Mouse (Mus musculus): ENCODE measurements around the gene Blmh. TPM values are rescaled to one million over a fixed set of nuclear protein-coding genes. Genes with fewer than 3 reads are reported as not detected.

The Blmh gene
- polyA plus RNA-seq, 1 experiment from 2014 or later, result 97.0 TPM

GRCm38 (mm10) chr11:77000741-77001140 is 76.1 kb downstream of the Blmh start:
- ATAC-seq (ENCODE audit: extremely low read depth, insufficient number of reproducible peaks, low FRiP score, low TSS enrichment), result no peak
- peaks cover 70% of the 10 kb centered on the region for H3K27me3 ChIP-seq (replicated peaks)
- no peaks in the 10 kb centered on the region for H3K36me3 ChIP-seq
- H3K9ac ChIP-seq, result no peak overlapping the region
- H3K4me2 ChIP-seq, result no peak overlapping the region
- peaks cover 21% of the 10 kb centered on the region for H3K4me1 ChIP-seq
- H3K9me3 ChIP-seq, result no peaks in the 10 kb centered on the region
- H3K4me3 ChIP-seq, result no peak overlapping the region
- no peak overlapping the region for H3K27ac ChIP-seq (replicated peaks)
- WGBS, result 56% methylated on average over 5 of the region's 5 CpGs

DNA sequence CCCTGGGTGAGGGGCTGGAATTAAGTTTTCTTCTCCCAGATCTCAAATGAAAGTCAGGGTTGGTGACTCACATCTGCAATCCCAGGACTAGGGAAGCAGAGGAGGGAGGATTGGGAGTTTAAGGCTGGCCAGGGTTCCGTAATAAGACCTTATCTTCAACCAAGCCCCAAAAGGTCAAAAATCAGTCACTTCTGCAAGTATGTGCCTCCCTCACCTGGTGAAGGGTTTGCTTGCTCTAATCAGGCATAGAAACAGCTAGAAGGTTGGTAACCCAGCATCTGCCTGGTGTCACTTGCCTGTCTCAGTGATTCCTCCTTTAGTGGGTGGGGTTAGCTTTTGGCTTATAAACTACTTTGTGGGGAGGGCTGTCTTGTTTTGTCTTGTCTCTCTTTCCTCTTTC is 77.8 kb downstream of the Blmh start:
- Histone ChIP-seq H3K9me3 (no peaks in the 10 kb centered on the region), H3K27ac (replicated peaks) (no peak overlapping the region), H3K27me3 (replicated peaks) (peaks cover 55% of the 10 kb centered on the region), H3K36me3 (no peaks in the 10 kb centered on the region), H3K9ac (no peak overlapping the region), H3K4me2 (no peak overlapping the region), H3K4me1 (peaks cover 22% of the 10 kb centered on the region), H3K4me3 (no peak overlapping the region)
- ATAC-seq (ENCODE audit: extremely low read depth, insufficient number of reproducible peaks, low FRiP score, low TSS enrichment), result no peak
- 48% methylated on average over 1 of the region's 1 CpGs for WGBS

DNA sequence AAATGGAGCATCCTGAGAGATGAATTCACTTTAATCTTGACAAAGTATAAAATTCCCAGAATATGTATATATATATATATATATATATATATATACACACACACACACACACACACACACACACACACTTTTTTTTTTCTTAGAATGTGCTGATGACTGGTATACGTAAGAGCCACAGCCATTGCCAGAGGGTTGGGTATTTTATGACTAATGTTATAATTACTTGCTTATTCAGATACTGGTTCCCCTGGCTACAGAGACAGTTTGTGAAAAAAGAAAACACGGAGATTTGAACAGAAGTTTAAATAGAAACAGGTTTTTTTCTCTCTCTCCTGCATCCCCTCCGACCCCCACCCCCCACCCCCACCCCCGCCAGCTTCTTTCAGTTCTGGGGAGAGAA is 81.3 kb downstream of the Blmh start:
- no peak for ATAC-seq (ENCODE audit: extremely low read depth, insufficient number of reproducible peaks, low FRiP score, low TSS enrichment)
- Histone ChIP-seq H3K9ac (no peak overlapping the region), H3K4me2 (no peak overlapping the region), H3K4me1 (peaks cover 19% of the 10 kb centered on the region), H3K27me3 (replicated peaks) (peaks cover 34% of the 10 kb centered on the region), H3K4me3 (no peak overlapping the region), H3K27ac (replicated peaks) (no peak overlapping the region), H3K9me3 (no peaks in the 10 kb centered on the region), H3K36me3 (no peaks in the 10 kb centered on the region)
- WGBS, result 57% methylated on average over 4 of the region's 4 CpGs

DNA sequence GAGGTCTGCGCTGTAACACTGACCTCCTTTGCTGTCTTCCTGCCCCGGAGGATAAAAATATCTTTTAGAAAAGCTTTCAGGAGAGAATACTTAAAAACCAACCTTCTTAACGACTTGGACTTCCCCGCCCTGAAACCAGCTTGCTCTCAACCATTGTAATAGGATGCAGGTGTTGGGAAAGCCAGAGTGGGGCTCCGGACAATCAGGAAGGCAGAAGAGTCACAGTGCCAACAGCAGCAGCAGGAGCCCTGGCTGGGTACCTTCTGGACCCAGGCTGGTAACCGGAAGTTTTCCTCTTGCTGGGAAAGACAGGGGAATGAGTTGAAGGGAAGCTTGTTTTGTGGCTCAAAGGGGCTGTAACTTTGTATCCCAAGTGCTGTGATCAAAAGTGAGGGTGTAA is 82.0 kb downstream of the Blmh start:
- H3K4me2 ChIP-seq, result no peak overlapping the region
- H3K4me1 ChIP-seq, result peaks cover 19% of the 10 kb centered on the region
- H3K9ac ChIP-seq, result no peak overlapping the region
- H3K27ac ChIP-seq (replicated peaks), result no peak overlapping the region
- H3K36me3 ChIP-seq, result no peaks in the 10 kb centered on the region
- H3K4me3 ChIP-seq, result no peak overlapping the region
- no peaks in the 10 kb centered on the region for H3K9me3 ChIP-seq
- WGBS, result 39% methylated on average over 6 of the region's 6 CpGs
- peaks cover 27% of the 10 kb centered on the region for H3K27me3 ChIP-seq (replicated peaks)
- no peak for ATAC-seq (ENCODE audit: extremely low read depth, insufficient number of reproducible peaks, low FRiP score, low TSS enrichment)

DNA sequence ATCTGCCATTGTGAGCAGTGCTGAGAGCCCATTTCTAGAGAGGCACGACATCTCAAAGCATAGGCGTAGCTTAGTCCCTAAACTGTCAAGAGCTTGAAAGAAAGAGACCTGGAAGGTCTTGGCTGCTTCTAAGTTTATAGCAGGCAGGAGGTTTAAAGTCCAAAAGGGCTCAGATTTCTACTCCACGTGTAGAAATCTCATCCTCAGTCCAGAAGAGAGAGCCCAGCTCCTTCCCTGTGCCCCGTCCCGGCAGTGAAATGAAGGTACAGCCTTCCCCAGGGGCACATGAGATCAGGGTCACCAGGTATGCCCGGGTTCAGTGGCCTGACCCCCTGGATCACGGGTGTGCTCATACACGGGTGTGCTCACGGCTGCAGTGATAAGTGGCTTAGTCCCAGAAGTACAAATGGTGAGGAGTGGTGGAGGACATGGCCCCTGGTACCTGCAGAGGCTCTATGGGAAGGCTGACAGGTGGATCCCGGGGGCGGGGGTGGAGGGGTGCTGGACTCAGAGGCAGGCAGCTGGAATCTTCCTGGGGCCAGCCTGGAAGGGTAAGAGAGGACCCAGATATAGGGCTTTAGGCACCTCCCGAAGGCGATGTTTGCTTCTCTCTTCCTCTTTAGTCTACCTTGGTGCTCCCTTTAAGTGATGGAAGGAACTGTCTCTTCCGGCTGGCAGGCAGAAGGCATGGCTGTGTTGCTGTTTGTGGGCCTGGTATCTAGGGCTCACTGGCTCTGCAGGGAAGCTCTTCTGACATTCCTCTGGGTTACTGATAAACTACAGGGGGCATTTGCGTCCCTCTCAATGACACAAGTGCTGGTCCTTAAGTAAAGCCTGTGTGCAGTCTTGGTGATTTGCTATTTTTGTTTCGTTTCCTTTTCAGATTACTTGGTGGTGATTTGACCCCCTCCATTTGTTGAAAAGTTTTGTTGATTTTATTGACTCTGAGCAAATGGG is 84.7 kb downstream of the Blmh start:
- no peak overlapping the region for H3K4me2 ChIP-seq
- no peak overlapping the region for H3K27ac ChIP-seq (replicated peaks)

DNA sequence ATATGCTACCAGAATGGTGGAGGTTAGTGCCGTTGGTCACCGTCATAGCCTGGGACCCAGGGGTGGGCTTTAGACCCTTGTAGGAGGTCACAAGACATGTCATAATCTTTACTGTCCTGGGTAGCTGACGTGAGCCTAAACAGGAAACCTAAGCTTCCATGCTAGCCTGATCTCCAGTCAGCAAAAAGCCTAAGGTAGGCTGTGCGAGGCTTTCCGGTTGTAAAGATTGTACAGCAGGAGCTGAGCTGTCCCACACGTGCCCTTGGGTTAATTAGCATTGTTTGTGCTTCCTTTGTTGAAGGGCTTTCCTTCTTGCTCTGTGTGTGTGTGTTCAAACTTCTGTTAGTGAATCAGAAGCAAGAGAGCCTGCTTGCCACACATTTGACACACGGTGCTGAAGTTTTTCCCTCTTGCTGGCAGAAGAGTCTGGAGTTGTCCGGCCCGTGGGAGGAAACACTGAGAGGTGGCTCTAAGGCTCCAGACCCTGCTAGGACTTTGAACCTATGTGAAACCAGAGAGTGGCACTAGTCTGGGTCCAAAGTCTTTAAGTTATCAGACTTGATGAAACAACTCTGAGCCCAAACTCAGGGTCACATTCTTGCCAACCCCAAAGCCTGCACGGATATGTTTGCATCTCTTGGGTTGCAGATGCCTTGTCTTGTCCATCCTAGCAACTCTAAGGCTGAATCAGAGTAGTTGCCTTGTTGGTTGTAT is 86.3 kb downstream of the Blmh start:
- ATAC-seq (ENCODE audit: extremely low read depth, insufficient number of reproducible peaks, low FRiP score, low TSS enrichment), result no peak
- 75% methylated on average over 10 of the region's 10 CpGs for WGBS
- Histone ChIP-seq H3K9me3 (no peaks in the 10 kb centered on the region), H3K4me1 (peaks cover 19% of the 10 kb centered on the region), H3K27ac (replicated peaks) (no peak overlapping the region), H3K36me3 (no peaks in the 10 kb centered on the region), H3K4me2 (no peak overlapping the region), H3K9ac (no peak overlapping the region), H3K27me3 (replicated peaks) (peaks cover 12% of the 10 kb centered on the region; the same call in 1 of the 2 replicates), H3K4me3 (no peak overlapping the region)

More for the DNA sequence above, 84.7 kb downstream of the Blmh start:
- 52% methylated on average over 16 of the region's 16 CpGs for WGBS
- Histone ChIP-seq H3K36me3 (no peaks in the 10 kb centered on the region), H3K4me1 (peaks cover 19% of the 10 kb centered on the region), H3K4me3 (no peak overlapping the region), H3K9me3 (no peaks in the 10 kb centered on the region), H3K27me3 (replicated peaks) (peaks cover 12% of the 10 kb centered on the region), H3K9ac (no peak overlapping the region; the same call in 1 of the 2 replicates)
- ATAC-seq (ENCODE audit: extremely low read depth, insufficient number of reproducible peaks, low FRiP score, low TSS enrichment), result no peak

- Histone ChIP-seq H3K27ac (replicated peaks) (no peak overlapping the region), H3K4me3 (no peak overlapping the region), H3K36me3 (no peaks in the 10 kb centered on the region), H3K4me2 (no peak overlapping the region), H3K9ac (no peak overlapping the region), H3K27me3 (replicated peaks) (peaks cover 25% of the 10 kb centered on the region), H3K4me1 (peaks cover 3% of the 10 kb centered on the region; the same call in 1 of the 2 replicates), H3K9me3 (no peaks in the 10 kb centered on the region)
- ATAC-seq (ENCODE audit: extremely low read depth, insufficient number of reproducible peaks, low FRiP score, low TSS enrichment), result no peak
- WGBS, result 81% methylated on average over 11 of the region's 11 CpGs
Measured at GRCm38 (mm10) chr11:77018046-77018445, 93.4 kb downstream of the Blmh start.

GRCm38 (mm10) chr11:77019539-77019938 is 94.9 kb downstream of the Blmh start:
- Histone ChIP-seq H3K4me2 (no peak overlapping the region), H3K27ac (replicated peaks) (no peak overlapping the region), H3K4me1 (peaks cover 3% of the 10 kb centered on the region; the same call in 1 of the 2 replicates), H3K9ac (no peak overlapping the region), H3K27me3 (replicated peaks) (peaks cover 25% of the 10 kb centered on the region), H3K4me3 (no peak overlapping the region), H3K36me3 (no peaks in the 10 kb centered on the region), H3K9me3 (no peaks in the 10 kb centered on the region)
- WGBS, result 16% methylated on average over 8 of the region's 8 CpGs
- no peak for ATAC-seq (ENCODE audit: extremely low read depth, insufficient number of reproducible peaks, low FRiP score, low TSS enrichment)

DNA sequence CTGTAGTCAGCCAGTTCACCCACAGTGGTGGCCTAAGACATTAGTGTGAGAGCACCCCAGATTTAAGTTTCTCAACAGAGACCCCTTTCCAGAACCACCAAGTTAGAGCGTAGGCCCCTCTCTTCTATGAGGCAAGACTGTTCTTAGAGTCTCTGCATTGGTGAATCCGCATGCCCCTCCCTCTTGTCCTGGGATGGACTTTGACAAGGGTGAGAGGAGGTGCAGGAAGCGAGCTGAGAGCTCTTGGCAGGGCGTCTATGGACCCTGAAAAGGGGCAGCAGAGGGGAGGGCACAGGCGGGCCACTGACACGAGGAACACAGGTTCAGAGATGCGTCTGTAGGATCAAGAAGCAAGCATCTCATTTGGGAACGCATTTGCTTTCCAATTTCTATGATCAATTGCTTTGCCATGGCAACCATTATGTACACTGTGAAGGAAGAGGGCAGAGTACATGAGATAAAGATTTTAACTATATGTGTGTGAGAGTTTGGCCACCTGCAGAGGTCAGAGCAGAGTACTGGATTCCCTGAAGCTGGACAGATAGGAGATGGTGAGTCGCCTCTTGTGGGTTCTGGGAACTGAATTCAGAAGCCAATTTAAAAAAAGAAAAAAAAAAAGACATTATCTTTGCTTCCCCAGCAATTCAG is 97.3 kb downstream of the Blmh start:
- no peaks in the 10 kb centered on the region for H3K36me3 ChIP-seq
- H3K9me3 ChIP-seq, result no peaks in the 10 kb centered on the region
- H3K4me2 ChIP-seq, result no peak overlapping the region
- H3K4me1 ChIP-seq, result peaks cover 3% of the 10 kb centered on the region; the same call in 1 of the 2 replicates
- H3K27ac ChIP-seq (replicated peaks), result no peak overlapping the region
- 81% methylated on average over 9 of the region's 9 CpGs for WGBS
- H3K9ac ChIP-seq, result no peak overlapping the region
- H3K4me3 ChIP-seq, result no peak overlapping the region
- H3K27me3 ChIP-seq (replicated peaks), result peaks cover 25% of the 10 kb centered on the region
- ATAC-seq (ENCODE audit: extremely low read depth, insufficient number of reproducible peaks, low FRiP score, low TSS enrichment), result no peak

GRCm38 (mm10) chr11:77026559-77026958 is 102.0 kb downstream of the Blmh start:
- H3K4me3 ChIP-seq, result no peak overlapping the region
- no peaks in the 10 kb centered on the region for H3K27me3 ChIP-seq (replicated peaks)
- no peaks in the 10 kb centered on the region for H3K36me3 ChIP-seq
- WGBS, result 56% methylated on average over 3 of the region's 3 CpGs
- no peaks in the 10 kb centered on the region for H3K4me1 ChIP-seq
- no peak overlapping the region for H3K27ac ChIP-seq (replicated peaks)
- H3K9me3 ChIP-seq, result no peaks in the 10 kb centered on the region
- H3K9ac ChIP-seq, result no peak overlapping the region
- no peak for ATAC-seq (ENCODE audit: extremely low read depth, insufficient number of reproducible peaks, low FRiP score, low TSS enrichment)
- H3K4me2 ChIP-seq, result no peak overlapping the region

DNA sequence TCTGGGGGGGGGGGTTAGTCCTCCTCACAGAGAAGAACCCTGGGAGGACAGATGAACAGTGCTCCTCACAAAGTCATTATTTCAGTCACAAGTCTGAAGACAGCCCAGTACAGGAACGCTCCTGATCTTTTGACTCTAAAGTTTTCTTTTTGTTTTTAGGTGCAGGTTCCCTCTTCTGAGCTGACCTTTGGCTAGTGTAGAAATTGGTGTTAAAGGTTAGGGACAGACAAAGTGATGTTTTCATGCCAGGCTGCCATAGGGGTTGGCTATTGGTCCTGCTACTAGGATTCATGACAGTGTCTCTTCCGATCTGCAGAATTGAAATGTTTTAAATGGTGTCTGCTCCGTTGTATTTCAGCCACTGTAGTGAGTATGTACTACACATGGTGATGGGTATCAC is 103.5 kb downstream of the Blmh start:
- 79% methylated on average over 3 of the region's 3 CpGs for WGBS

More for the DNA sequence above, 103.5 kb downstream of the Blmh start:
- Histone ChIP-seq H3K9me3 (no peaks in the 10 kb centered on the region), H3K27ac (replicated peaks) (no peak overlapping the region), H3K9ac (no peak overlapping the region), H3K27me3 (replicated peaks) (no peaks in the 10 kb centered on the region), H3K4me2 (no peak overlapping the region), H3K36me3 (no peaks in the 10 kb centered on the region), H3K4me3 (no peak overlapping the region), H3K4me1 (no peaks in the 10 kb centered on the region)
- no peak for ATAC-seq (ENCODE audit: extremely low read depth, insufficient number of reproducible peaks, low FRiP score, low TSS enrichment)

All from heart, embryonic 13.5 days (tissue).